Mouse (Mus musculus) MEL (cell line): ENCODE measurements around the gene Gtsf1l. TPM values are rescaled to one million over a fixed set of nuclear protein-coding genes. Genes with fewer than 3 reads are reported as not detected.

Source experiments
- DNase-seq: peaks from one replicate; pipeline ENCODE4 v3.0.0; 2011; ENCODE audit warnings: low read depth, low spot score
- H3K27ac ChIP-seq: 2 replicates; pipeline ENCODE4 v1.5.1; 2012; ENCODE audit warnings: low read depth, mild to moderate bottlenecking, control low read depth, low read length, moderate library complexity; ENCODE audit not compliant: control insufficient read depth
- H3K27me3 ChIP-seq, 2 experiments: fragments of 150-350 bp in 1 of 2; sonication (generic) in 1 of 2; 2 replicates each; pipeline ENCODE4 v1.6.1; 2012; ENCODE audit warnings: low read length in 2 of 2, mild to moderate bottlenecking in 2 of 2, improper control_type of control experiment in 1 of 2, moderate library complexity in 1 of 2; ENCODE audit not compliant: insufficient read depth in 2 of 2, control insufficient read depth in 1 of 2
- H3K36me3 ChIP-seq, 2 experiments: 2 replicates each; pipeline ENCODE4 v1.6.1; 2012 to 2014; ENCODE audit warnings: low read length in 2 of 2, improper control_type of control experiment in 1 of 2, inconsistent platforms in 1 of 2, mild to moderate bottlenecking in 1 of 2; ENCODE audit not compliant: insufficient read depth in 2 of 2, control insufficient read depth in 1 of 2
- H3K4me1 ChIP-seq, 2 experiments: fragments of 150-350 bp in 1 of 2; sonication (generic) in 1 of 2; 2 replicates each; pipeline ENCODE4 v1.6.1; 2012; ENCODE audit warnings: low read length in 2 of 2, improper control_type of control experiment in 1 of 2, mild to moderate bottlenecking in 1 of 2; ENCODE audit not compliant: insufficient read depth in 2 of 2, control insufficient read depth in 1 of 2
- H3K4me3 ChIP-seq, 2 experiments: fragments of 150-350 bp in 1 of 2; sonication (generic) in 1 of 2; 2 replicates each; pipeline ENCODE4 v1.5.1; 2012; ENCODE audit warnings: low read depth in 2 of 2, low read length in 2 of 2, mild to moderate bottlenecking in 2 of 2, moderate library complexity in 2 of 2, control low read depth in 1 of 2, improper control_type of control experiment in 1 of 2; ENCODE audit not compliant: control insufficient read depth in 1 of 2, insufficient read depth in 1 of 2
- H3K79me2 ChIP-seq: 2 replicates; pipeline ENCODE4 v1.6.1; 2012; ENCODE audit warnings: mild to moderate bottlenecking, low read length, moderate library complexity; ENCODE audit not compliant: control insufficient read depth, poor library complexity, insufficient read depth
- H3K9ac ChIP-seq: 2 replicates; pipeline ENCODE4 v1.6.1; 2012; ENCODE audit warnings: low read depth, mild to moderate bottlenecking, control low read depth, low read length, moderate library complexity; ENCODE audit not compliant: control insufficient read depth, poor library complexity, severe bottlenecking
- H3K9me3 ChIP-seq: fragments of 150-350 bp; sonication (generic); replicated peaks from 2 replicates; pipeline ENCODE4 v1.6.1; 2012; ENCODE audit warnings: mild to moderate bottlenecking, low read length, improper control_type of control experiment, moderate library complexity; ENCODE audit not compliant: insufficient read depth
- BHLHE40 ChIP-seq: IDR thresholded peaks from 2 replicates; pipeline ENCODE4 v1.6.1; 2012; ENCODE audit warnings: low read depth, mild to moderate bottlenecking, inconsistent platforms, low read length, improper control_type of control experiment, borderline replicate concordance
- CHD1 ChIP-seq: IDR thresholded peaks from 2 replicates; pipeline ENCODE4 v1.6.1; 2012; ENCODE audit warnings: low read depth, mild to moderate bottlenecking, inconsistent platforms, low read length, improper control_type of control experiment
- CTCF ChIP-seq, 3 experiments: IDR thresholded peaks in 2 of 3; conservative IDR thresholded peaks in 1 of 3; 2 replicates each; pipeline ENCODE4 v1.5.1; 2011 to 2012; ENCODE audit warnings: low read length in 3 of 3, low read depth in 2 of 3, mild to moderate bottlenecking in 2 of 3, improper control_type of control experiment in 1 of 3, inconsistent platforms in 1 of 3, mixed read lengths in 1 of 3, moderate library complexity in 1 of 3; ENCODE audit not compliant: control insufficient read depth in 1 of 3, insufficient read depth in 1 of 3, poor library complexity in 1 of 3, severe bottlenecking in 1 of 3
- ELF1 ChIP-seq: IDR thresholded peaks from 2 replicates; pipeline ENCODE4 v1.6.1; 2014; ENCODE audit warnings: low read depth, mild to moderate bottlenecking, inconsistent platforms, low read length, improper control_type of control experiment, moderate library complexity
- ETS1 ChIP-seq: IDR thresholded peaks from 2 replicates; pipeline ENCODE4 v1.6.1; 2012; ENCODE audit warnings: low read depth, mild to moderate bottlenecking, inconsistent platforms, low read length, improper control_type of control experiment, moderate library complexity
- GATA1 ChIP-seq: IDR thresholded peaks from 2 replicates; pipeline ENCODE4 v1.6.1; 2011; ENCODE audit warnings: low read depth, low read length, improper control_type of control experiment
- HCFC1 ChIP-seq: IDR thresholded peaks from 2 replicates; pipeline ENCODE4 v1.6.1; 2012; ENCODE audit warnings: low read depth, mild to moderate bottlenecking, inconsistent platforms, low read length, improper control_type of control experiment, moderate library complexity
- JUND ChIP-seq: IDR thresholded peaks from 2 replicates; pipeline ENCODE4 v1.6.1; 2011; ENCODE audit warnings: low read depth, mild to moderate bottlenecking, improper control_type of control experiment, low read length
- KAT2A ChIP-seq: conservative IDR thresholded peaks from 2 replicates; pipeline ENCODE4 v1.6.1; 2012; ENCODE audit warnings: low read depth, low read length, improper control_type of control experiment, inconsistent platforms
- MAZ ChIP-seq: IDR thresholded peaks from 2 replicates; pipeline ENCODE4 v1.6.1; 2012; ENCODE audit warnings: low read depth, mild to moderate bottlenecking, inconsistent platforms, low read length, improper control_type of control experiment
- MXI1 ChIP-seq: IDR thresholded peaks from 2 replicates; pipeline ENCODE4 v1.6.1; 2011; ENCODE audit warnings: mild to moderate bottlenecking, low read depth, low read length, improper control_type of control experiment
- MYC ChIP-seq: IDR thresholded peaks from 2 replicates; pipeline ENCODE4 v1.6.1; 2011; ENCODE audit warnings: low read depth, mild to moderate bottlenecking, low read length, improper control_type of control experiment, moderate library complexity
- NRF1 ChIP-seq: IDR thresholded peaks from 2 replicates; pipeline ENCODE4 v1.6.1; 2014; ENCODE audit warnings: low read depth, mild to moderate bottlenecking, inconsistent platforms, low read length, improper control_type of control experiment, moderate library complexity; ENCODE audit not compliant: poor library complexity, insufficient read depth, severe bottlenecking
- POLR2A ChIP-seq, 2 experiments: IDR thresholded peaks; 2 replicates each; pipeline ENCODE4 v1.6.1; 2011 to 2012; ENCODE audit warnings: low read length in 2 of 2, mild to moderate bottlenecking in 2 of 2, control low read depth in 1 of 2, improper control_type of control experiment in 1 of 2, low read depth in 1 of 2, moderate library complexity in 1 of 2; ENCODE audit not compliant: control insufficient read depth in 1 of 2, insufficient read depth in 1 of 2, poor library complexity in 1 of 2
- POLR2AphosphoS5 ChIP-seq: IDR thresholded peaks from 2 replicates; pipeline ENCODE4 v1.6.1; 2012; ENCODE audit warnings: low read depth, borderline replicate concordance, mild to moderate bottlenecking, inconsistent platforms, low read length, moderate library complexity, mixed read lengths
- RAD21 ChIP-seq: IDR thresholded peaks from 2 replicates; pipeline ENCODE4 v1.6.1; 2011; ENCODE audit warnings: mild to moderate bottlenecking, low read depth, low read length, improper control_type of control experiment
- SMC3 ChIP-seq: IDR thresholded peaks from 2 replicates; pipeline ENCODE4 v1.6.1; 2011; ENCODE audit warnings: low read depth, low read length, improper control_type of control experiment
- TAL1 ChIP-seq: IDR thresholded peaks from 2 replicates; pipeline ENCODE4 v1.6.1; 2012; ENCODE audit warnings: mild to moderate bottlenecking, inconsistent platforms, low read length, moderate library complexity, mixed read lengths
- USF1 ChIP-seq: IDR thresholded peaks from 2 replicates; pipeline ENCODE4 v1.6.1; 2014; ENCODE audit warnings: low read depth, mild to moderate bottlenecking, inconsistent platforms, low read length, improper control_type of control experiment, moderate library complexity
- ZC3H11A ChIP-seq: IDR thresholded peaks from 2 replicates; pipeline ENCODE4 v1.6.1; 2012; ENCODE audit warnings: low read depth, mild to moderate bottlenecking, inconsistent platforms, low read length, improper control_type of control experiment
- ZMIZ1 ChIP-seq: IDR thresholded peaks from 2 replicates; pipeline ENCODE4 v1.6.1; 2012; ENCODE audit warnings: low read depth, mild to moderate bottlenecking, inconsistent platforms, low read length, improper control_type of control experiment, moderate library complexity
- ZNF384 ChIP-seq: IDR thresholded peaks from 2 replicates; pipeline ENCODE4 v1.6.1; 2012; ENCODE audit warnings: low read depth, mild to moderate bottlenecking, inconsistent platforms, low read length, improper control_type of control experiment
- polyA plus RNA-seq, 2 experiments: library from polyadenylated mRNA; stranded (reverse) in 1 of 2; unstranded in 1 of 2; fragments of >175 nt in 1 of 2; fragments of >200 nt in 1 of 2; gene quantifications; 2 replicates each; pipeline versions ENCODE4 v1.2.1 to v1.2.4; 2012; ENCODE audit warnings: low replicate concordance in 2 of 2, low read depth in 1 of 2; ENCODE audit not compliant: insufficient read length in 2 of 2, insufficient read depth in 1 of 2, missing spikeins in 1 of 2
- total RNA-seq: library from RNA; depleted of rRNA; stranded (reverse); fragments of 300-350 nt; gene quantifications from 2 replicates; pipeline ENCODE4 v1.2.3, GENCODE M21; 2012

The Gtsf1l gene
- total and polyA plus RNA-seq, 3 experiments, result not detected

DNA sequence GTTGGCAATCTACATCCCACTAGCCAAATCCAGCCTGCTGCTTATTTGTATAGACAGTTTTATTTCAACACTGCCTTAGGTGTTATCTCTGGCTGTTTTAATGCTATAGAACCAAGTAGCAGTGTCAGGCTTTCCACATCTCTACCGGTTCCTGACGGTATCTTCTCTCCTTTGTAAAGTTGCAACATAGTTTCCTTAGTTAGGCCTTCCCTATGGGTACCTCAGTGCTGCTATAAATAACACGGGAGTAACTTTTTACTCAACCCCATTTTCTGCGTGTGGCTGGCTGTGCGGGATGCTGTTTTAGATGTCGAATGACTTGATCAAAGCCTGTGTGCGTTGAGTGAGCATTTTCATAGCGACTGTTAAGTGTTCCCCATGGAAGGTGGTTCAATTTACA is 1.1 kb downstream of the Gtsf1l start:
- no peak for DNase-seq
- TF ChIP-seq KAT2A, result no peak
- no peak for TF ChIP-seq POLR2A (IDR thresholded peaks at IDR 0.05; ENCODE audit: control insufficient read depth in 1 of 2, insufficient read depth in 1 of 2, low read depth in 1 of 2, low read length in 2 of 2, poor library complexity in 1 of 2)
- TF ChIP-seq USF1, result no peak
- no peak for TF ChIP-seq ELF1
- TF ChIP-seq TAL1, result no peak
- no peak for TF ChIP-seq MYC
- no peak for TF ChIP-seq GATA1
- TF ChIP-seq RAD21, result no peak
- no peak for TF ChIP-seq JUND
- TF ChIP-seq NRF1, result no peak
- no peak for TF ChIP-seq POLR2AphosphoS5
- TF ChIP-seq CTCF (IDR thresholded peaks at IDR 0.05 in 2 of 3, conservative IDR thresholded peaks at IDR 0.05 in 1 of 3; ENCODE audit: control insufficient read depth in 1 of 3, insufficient read depth in 1 of 3, low read depth in 2 of 3, low read length in 3 of 3, poor library complexity in 1 of 3, severe bottlenecking in 1 of 3), result no peak

DNA sequence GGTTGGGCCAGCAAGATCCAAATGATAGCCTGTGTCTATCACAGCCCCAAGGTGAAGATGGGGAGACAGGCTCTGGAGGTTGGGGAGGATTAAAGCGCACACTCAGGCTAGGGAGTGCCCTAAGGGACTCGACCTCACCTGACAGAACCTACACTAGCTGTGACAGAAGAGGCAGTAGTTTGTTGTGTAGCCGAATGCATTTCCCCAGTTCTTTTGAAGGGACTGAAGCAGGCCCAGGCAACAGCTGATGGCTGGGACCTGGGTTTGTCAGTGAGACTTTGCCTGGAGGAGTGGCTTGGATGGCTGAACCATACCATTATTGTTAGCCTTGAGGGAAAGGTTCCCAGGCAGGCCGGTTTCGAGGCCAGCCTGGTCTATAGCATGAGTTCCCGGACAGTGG is 2.6 kb downstream of the Gtsf1l start:
- no peak for TF ChIP-seq POLR2AphosphoS5
- no peak for TF ChIP-seq MXI1
- no peak for TF ChIP-seq ZNF384
- TF ChIP-seq ZMIZ1, result no peak
- no peak for TF ChIP-seq MAZ
- no peak for TF ChIP-seq ETS1
- no peak for TF ChIP-seq USF1
- no peak for TF ChIP-seq SMC3
- TF ChIP-seq HCFC1, result no peak
- no peak for TF ChIP-seq CHD1
- no peak for TF ChIP-seq ZC3H11A
- TF ChIP-seq BHLHE40, result no peak
- no peak for TF ChIP-seq MYC
- no peaks in the 10 kb centered on the region for H3K79me2 ChIP-seq
- H3K9ac ChIP-seq, result no peak overlapping the region
- no peaks in the 10 kb centered on the region; a peak in 1 of 4 replicates for H3K36me3 ChIP-seq
- no peaks in the 10 kb centered on the region for H3K27me3 ChIP-seq
- no peak for DNase-seq
- H3K4me3 ChIP-seq, result no peak overlapping the region
- H3K4me1 ChIP-seq, result no peaks in the 10 kb centered on the region
- H3K9me3 ChIP-seq, result no peaks in the 10 kb centered on the region
- H3K27ac ChIP-seq, result no peak overlapping the region

More for the DNA sequence above, 1.1 kb downstream of the Gtsf1l start:
- H3K9me3 ChIP-seq, result no peaks in the 10 kb centered on the region
- H3K27ac ChIP-seq, result no peak overlapping the region
- no peaks in the 10 kb centered on the region; a peak in 1 of 4 replicates for H3K36me3 ChIP-seq
- no peak overlapping the region for H3K9ac ChIP-seq
- H3K4me3 ChIP-seq, result no peak overlapping the region
- H3K79me2 ChIP-seq, result no peaks in the 10 kb centered on the region
- H3K4me1 ChIP-seq, result no peaks in the 10 kb centered on the region
- H3K27me3 ChIP-seq, result no peaks in the 10 kb centered on the region
